7 mouse cellular contexts compared by ENCODE assay signal in the genomic region with DNA sequence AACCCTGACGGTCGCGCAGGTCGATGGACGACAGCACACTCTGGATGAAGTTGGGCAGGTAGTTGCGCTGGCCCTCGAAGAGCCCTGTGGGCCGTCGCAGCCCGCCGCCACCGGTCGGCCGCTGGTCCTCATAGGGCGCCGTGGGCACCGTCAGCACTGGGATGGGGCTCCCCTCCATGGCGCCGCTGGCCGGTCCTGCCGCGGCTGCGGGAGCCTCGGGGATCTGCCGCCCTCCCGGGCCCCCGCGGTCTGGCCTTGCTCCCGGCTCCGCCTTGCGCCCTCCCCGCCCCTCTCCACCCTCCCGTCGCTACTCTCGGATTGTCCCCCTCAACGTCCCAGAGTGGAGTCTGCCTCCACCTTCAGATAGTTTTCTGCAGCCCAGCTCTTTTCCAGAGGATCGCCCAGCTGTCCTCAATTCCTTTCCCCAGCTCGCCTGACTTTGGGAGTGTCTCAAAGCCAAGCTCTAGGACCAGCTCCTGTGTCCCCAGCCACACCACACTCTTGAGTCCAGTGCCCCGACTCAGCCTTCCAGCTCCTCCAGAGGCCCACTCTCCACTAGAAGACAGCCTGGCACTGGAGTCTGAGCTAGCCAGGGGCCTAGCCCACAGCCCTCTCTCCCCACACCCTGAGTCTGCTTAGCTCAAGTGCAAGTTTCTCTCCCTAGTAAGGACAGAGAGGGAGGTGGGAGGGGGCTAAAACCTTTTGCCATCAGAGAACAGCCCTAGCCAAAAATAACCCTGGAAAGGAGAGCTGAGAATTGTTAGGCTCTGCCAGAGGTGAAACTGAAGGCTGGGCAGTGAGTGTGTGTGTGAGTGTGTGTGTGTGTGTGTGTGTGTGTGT. TPM values are rescaled to one million over a fixed set of nuclear protein-coding genes. Genes with fewer than 3 reads are reported as not detected.
DNase-seq lines count a peak whose midpoint lies in the region; ATAC-seq lines count a peak whose summit lies in the region.

Gene Pgm5 (minus strand): TSS at position 244 of the 840 bp plus-strand sequence.

- ATAC-seq in embryonic facial prominence, embryonic 12.5 days (ENCODE audit: insufficient number of reproducible peaks, insufficient read depth, low FRiP score, low TSS enrichment): peak; percentile 64
- peak; percentile 79 for ATAC-seq in heart, embryonic 12.5 days (ENCODE audit: insufficient number of reproducible peaks, low FRiP score)
- 0 out of 2 replicates have a peak, but pooled peaks have one; percentile 50 for ATAC-seq in midbrain, embryonic 11.5 days (ENCODE audit: low FRiP score)

- H3K27ac ChIP-seq in embryonic facial prominence, embryonic 12.5 days: 0 out of 2 replicates have a peak within 1 kb of the TSS, but pooled peaks have one; percentile 14
- peak within 1 kb of the TSS; percentile 94 for H3K27ac ChIP-seq in heart, embryonic 12.5 days (ENCODE audit: poor library complexity, severe bottlenecking)
- no peak within 1 kb of the TSS for H3K27ac ChIP-seq in midbrain, embryonic 11.5 days (ENCODE audit: low read depth, low read length)

- H3K4me2 ChIP-seq in embryonic facial prominence, embryonic 12.5 days (replicated peaks): peak within 1 kb of the TSS; percentile 70
- peak within 1 kb of the TSS; percentile 72 for H3K4me2 ChIP-seq in heart, embryonic 12.5 days
- peak within 1 kb of the TSS; percentile 51 for H3K4me2 ChIP-seq in midbrain, embryonic 11.5 days

- peak within 1 kb of the TSS; percentile 52 for H3K9ac ChIP-seq in embryonic facial prominence, embryonic 12.5 days
- peak within 1 kb of the TSS; percentile 79 for H3K9ac ChIP-seq in heart, embryonic 12.5 days
- H3K9ac ChIP-seq in midbrain, embryonic 11.5 days (ENCODE audit: low read length): peak within 1 kb of the TSS; percentile 51

- peaks cover 3% of the 10 kb centered on the region; the same call in 1 of the 2 replicates for H3K4me1 ChIP-seq in embryonic facial prominence, embryonic 12.5 days
- H3K4me1 ChIP-seq in heart, embryonic 12.5 days (replicated peaks): peaks cover 16% of the 10 kb centered on the region
- H3K4me1 ChIP-seq in midbrain, embryonic 11.5 days (ENCODE audit: control insufficient read depth, insufficient read depth, low read length): peaks cover 3% of the 10 kb centered on the region; the same call in 1 of the 2 replicates

- under 1% methylated on average over 29 of the region's 39 CpGs for WGBS in embryonic facial prominence, embryonic 12.5 days
- WGBS in heart, embryonic 12.5 days: 2% methylated on average over 39 of the region's 39 CpGs
- WGBS in midbrain, embryonic 11.5 days: 1% methylated on average over 39 of the region's 39 CpGs

- peaks cover 12% of the 10 kb centered on the region; the same call in 1 of the 2 replicates for H3K27me3 ChIP-seq in embryonic facial prominence, embryonic 12.5 days
- peaks cover 5% of the 10 kb centered on the region; the same call in 1 of the 2 replicates for H3K27me3 ChIP-seq in heart, embryonic 12.5 days (replicated peaks)
- peaks cover 13% of the 10 kb centered on the region for H3K27me3 ChIP-seq in midbrain, embryonic 11.5 days (ENCODE audit: control insufficient read depth, insufficient read depth, low read length)

- no peaks in the 10 kb centered on the region for H3K9me3 ChIP-seq in embryonic facial prominence, embryonic 12.5 days
- no peaks in the 10 kb centered on the region for H3K9me3 ChIP-seq in heart, embryonic 12.5 days (replicated peaks)
- no peaks in the 10 kb centered on the region for H3K9me3 ChIP-seq in midbrain, embryonic 11.5 days (ENCODE audit: control insufficient read depth, low read length)

- peak within 1 kb of the TSS; percentile 45 for H3K4me3 ChIP-seq in embryonic facial prominence, embryonic 12.5 days
- H3K4me3 ChIP-seq in heart, embryonic 12.5 days: peak within 1 kb of the TSS; percentile 61
- peak within 1 kb of the TSS; percentile 39 for H3K4me3 ChIP-seq in midbrain, embryonic 11.5 days (ENCODE audit: low read depth, low read length)

- no peaks in the 10 kb centered on the region for H3K36me3 ChIP-seq in embryonic facial prominence, embryonic 12.5 days
- no peaks in the 10 kb centered on the region for H3K36me3 ChIP-seq in heart, embryonic 12.5 days
- H3K36me3 ChIP-seq in midbrain, embryonic 11.5 days (ENCODE audit: control insufficient read depth, insufficient read depth, low read length): no peaks in the 10 kb centered on the region

- DNase-seq in adrenal gland, adult 8-10 months: no peak
- peak; percentile 80 for DNase-seq in kidney, postnatal 10 days
- peak; percentile 93 for DNase-seq in midbrain, embryonic 11.5 days (ENCODE audit: low spot score, missing footprints)
- peak; percentile 26 for DNase-seq in urinary bladder, postnatal 25 days (ENCODE audit: low spot score)
- no peak for DNase-seq in frontal cortex, postnatal 36 days (ENCODE audit: low spot score in 2 of 2)

RNA-seq across cellular contexts. Expression of gene Pgm5, which starts in this region (rescaled TPM):
- 100 to 1,000 TPM in 2 of 4 experiments, 10 to 100 TPM in 2; 62.4 to 132 (median 86.3) TPM for total RNA-seq in adrenal gland, adult 8-10 months (2022)
- polyA plus RNA-seq in embryonic facial prominence, embryonic 12.5 days (2016; fragmentation: Nextera tagmentation; extraction: Ambion mirVana): 3.2 and 3.3 TPM in 2 replicates
- 4.7 and 5.1 TPM in 2 replicates for polyA plus RNA-seq in heart, embryonic 12.5 days (2016; fragmentation: Nextera tagmentation; extraction: Ambion mirVana)
- 0.19 and 0.46 TPM in 2 replicates for polyA plus RNA-seq in midbrain, embryonic 11.5 days (2014; fragmentation: Nextera tagmentation; extraction: Ambion mirVana)

Comparison
In these comparisons a context has a peak if more than half of its experiments do, and no peak if none do; other contexts are left out.
1. Peak in DNase-seq, ATAC-seq, H3K4me3 ChIP-seq, H3K9ac ChIP-seq and H3K4me2 ChIP-seq in midbrain, embryonic 11.5 days; RNA of the gene not detected or under 1 TPM.
2. DNase-seq: peak in kidney, postnatal 10 days (single experiment) and urinary bladder, postnatal 25 days (single experiment); none in adrenal gland, adult 8-10 months (single experiment) and frontal cortex, postnatal 36 days (0 of 2).
3. Peak in every context shown above with its lines, with median percentiles within 50 percentile points of each other: ATAC-seq, H3K4me2 ChIP-seq, H3K4me3 ChIP-seq and H3K9ac ChIP-seq.